Mouse (Mus musculus) thymus, adult 2 months (tissue): Measurements from ENCODE around the gene Fam160b1.

ENCODE experiments used
- CTCF ChIP-seq: fragments of 200-500 bp; IDR thresholded peaks from 2 replicates; pipeline ENCODE4 v1.5.1; 2012; ENCODE audit warnings: mild to moderate bottlenecking, control low read depth, low read length, moderate library complexity, borderline replicate concordance; ENCODE audit not compliant: control insufficient read depth, poor library complexity, insufficient read depth; ENCODE audit errors: extremely low read depth
- POLR2A ChIP-seq: fragments of 200-500 bp; IDR thresholded peaks from 2 replicates; pipeline ENCODE4 v1.6.1; 2012; ENCODE audit warnings: mild to moderate bottlenecking, low read length, control low read depth, moderate library complexity; ENCODE audit not compliant: control insufficient read depth, poor library complexity, insufficient read depth; ENCODE audit errors: extremely low read depth

GRCm38 (mm10) chr19:57333356-57333755 lies 27.1 kb upstream of the Fam160b1 start:
- TF ChIP-seq CTCF (no peak), POLR2A (no peak)
